Mouse (Mus musculus) CD4-positive, CD25-positive, alpha-beta regulatory T cell, adult 4 months (primary cell): ENCODE measurements around the gene Rhox3a2. TPM values are rescaled to one million over a fixed set of nuclear protein-coding genes. Genes with fewer than 3 reads are reported as not detected.
"Not testable (repeated sequence)": the region's sequence is repeated elsewhere in the genome, so short reads cannot be mapped to it uniquely, and the experiment has no call there.

Experiments
- ATAC-seq: one replicate; pipeline ENCODE4 v1.8.0; 2017
- polyA plus RNA-seq, 2 experiments: library from polyadenylated mRNA; unstranded; fragments of 100-300 nt; shearing (Covaris generic); gene quantifications; one replicate each; pipeline ENCODE4 v1.2.1; 2017

Gene Rhox3a2
- polyA plus RNA-seq, result not detected

DNA sequence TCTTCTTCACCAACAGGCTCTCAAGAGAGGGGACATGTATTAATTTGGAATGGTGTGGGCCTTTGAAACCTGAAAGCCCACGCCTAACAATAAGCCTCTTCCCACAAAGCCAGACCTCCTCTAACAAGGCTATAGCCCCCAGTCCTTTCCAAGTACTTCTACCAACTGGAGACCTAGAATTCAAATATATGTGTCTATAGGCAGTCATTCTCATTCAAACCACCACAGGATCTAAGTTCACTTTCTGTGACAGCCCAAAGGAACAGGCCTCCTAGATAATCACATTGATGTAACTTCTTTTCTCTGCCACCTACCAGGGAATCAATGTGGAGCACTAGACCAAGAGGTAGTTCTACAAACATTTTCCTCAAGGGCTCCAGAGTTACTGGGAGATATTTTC lies at the start of gene Rhox3a2:
Rhox3a2 (plus strand) TSS at position 301 of the 400 bp plus-strand sequence.
- not testable (repeated sequence) for ATAC-seq

GRCm38 (mm10) chrX:37390548-37390947 lies 10.7 kb downstream of the Rhox3a2 start, which contains the start of gene Rhox4a2:
Gene Rhox4a2 (plus strand): TSS chrX:37390848.
- ATAC-seq, result not testable (repeated sequence)

DNA sequence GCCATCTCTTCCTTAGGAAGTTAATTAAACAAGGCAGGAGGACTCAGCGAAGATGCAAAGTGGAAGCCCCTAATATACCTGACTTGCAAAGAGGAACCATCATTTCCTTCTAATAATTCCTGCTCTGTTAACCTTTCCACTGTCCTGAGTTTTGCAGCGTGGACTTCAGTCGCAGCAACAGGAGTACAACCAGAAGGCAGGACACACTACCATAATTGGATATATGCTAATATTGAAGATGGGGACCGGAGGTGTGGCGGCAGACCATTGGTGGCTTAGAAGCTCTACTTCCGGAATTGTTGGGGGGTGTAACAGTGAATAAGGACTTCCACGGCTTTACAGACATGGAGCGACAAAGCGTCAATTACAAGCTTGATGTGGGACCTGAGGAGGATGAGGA lies 31.9 kb downstream of the Rhox3a2 start, which contains the start of gene Rhox2b:
Rhox2b (plus strand) TSS at position 301 of the 400 bp plus-strand sequence.
- not testable (repeated sequence) for ATAC-seq

GRCm38 (mm10) chrX:37432194-37432593 lies 52.4 kb downstream of the Rhox3a2 start, which contains the start of gene Rhox4b:
Gene Rhox4b (plus strand): TSS chrX:37432494.
- not testable (repeated sequence) for ATAC-seq

Other genes with a start within 250 kb of the Rhox3a2 start
- gene Akap14, start 211.2 kb upstream of the Rhox3a2 start, polyA plus RNA-seq, result under 1 TPM in 1 of 2 experiments, not detected in 1; 0.30 TPM
- 100 to 1,000 TPM; 210 to 310 TPM for gene Ndufa1, start 188.9 kb upstream of the Rhox3a2 start, polyA plus RNA-seq
- gene Rnf113a1, start 188.8 kb upstream of the Rhox3a2 start, polyA plus RNA-seq, result 10 to 100 TPM; 14.2 to 14.8 TPM
- not detected for gene Gm9, start 169.0 kb upstream of the Rhox3a2 start, polyA plus RNA-seq
- gene Rhox1, start 157.8 kb upstream of the Rhox3a2 start, polyA plus RNA-seq, result under 1 TPM in 1 of 2 experiments, not detected in 1; 0.38 TPM
- gene Rhox2a, start 135.1 kb upstream of the Rhox3a2 start, polyA plus RNA-seq, result not detected
- not detected for gene Rhox3a, start 130.1 kb upstream of the Rhox3a2 start, polyA plus RNA-seq
- gene Rhox4a, start 114.7 kb upstream of the Rhox3a2 start, polyA plus RNA-seq, result under 1 TPM in 1 of 2 experiments, not detected in 1; 0.33 TPM
- under 1 TPM in 1 of 2 experiments, not detected in 1; 0.77 TPM for gene Rhox4a2, start 10.8 kb downstream of the Rhox3a2 start, polyA plus RNA-seq
- not detected for gene Rhox2b, start 32.0 kb downstream of the Rhox3a2 start, polyA plus RNA-seq
- gene Rhox4b, start 52.5 kb downstream of the Rhox3a2 start, polyA plus RNA-seq, result not detected
- gene Rhox2c, start 73.7 kb downstream of the Rhox3a2 start, polyA plus RNA-seq, result not detected
- not detected for gene Rhox3c, start 78.6 kb downstream of the Rhox3a2 start, polyA plus RNA-seq
- gene Rhox4c, start 100.3 kb downstream of the Rhox3a2 start, polyA plus RNA-seq, result not detected
- gene Rhox2d, start 113.4 kb downstream of the Rhox3a2 start, polyA plus RNA-seq, result not detected
- gene Rhox4d, start 134.3 kb downstream of the Rhox3a2 start, polyA plus RNA-seq, result under 1 TPM in 1 of 2 experiments, not detected in 1; 0.46 TPM
- not detected for gene Rhox2e, start 150.4 kb downstream of the Rhox3a2 start, polyA plus RNA-seq
- not detected for gene Rhox3e, start 162.0 kb downstream of the Rhox3a2 start, polyA plus RNA-seq
- gene Rhox4e, start 177.4 kb downstream of the Rhox3a2 start, polyA plus RNA-seq, result not detected
- gene Rhox2f, start 191.4 kb downstream of the Rhox3a2 start, polyA plus RNA-seq, result not detected
- not detected for gene Rhox3f, start 201.0 kb downstream of the Rhox3a2 start, polyA plus RNA-seq
- gene Rhox4f, start 227.7 kb downstream of the Rhox3a2 start, polyA plus RNA-seq, result not detected
- gene Rhox3g, start 248.6 kb downstream of the Rhox3a2 start, polyA plus RNA-seq, result not detected